Mouse (Mus musculus): ENCODE measurements around the gene Rgl3.

The Rgl3 gene

GRCm38 (mm10) chr9:21989230-21990110 is at the start of gene Rgl3:
Gene Rgl3, minus strand, starts transcription at chr9:21989446.
- DNase-seq (ENCODE audit: low spot score) = no peak

- no peak for DNase-seq (ENCODE audit: low spot score)
Observed at GRCm38 (mm10) chr9:22037826-22038225, 48.6 kb upstream of the Rgl3 start.

GRCm38 (mm10) chr9:22035300-22036044 is 46.2 kb upstream of the Rgl3 start:
- DNase-seq (ENCODE audit: low spot score) = no peak

GRCm38 (mm10) chr9:22030386-22030785 is 41.1 kb upstream of the Rgl3 start:
- no peak for DNase-seq (ENCODE audit: low spot score)

GRCm38 (mm10) chr9:22028467-22028866 is 39.2 kb upstream of the Rgl3 start:
- no peak for DNase-seq (ENCODE audit: low spot score)

- DNase-seq (ENCODE audit: low spot score) = peak; percentile 71
Observed at GRCm38 (mm10) chr9:22024592-22024991, 35.3 kb upstream of the Rgl3 start.

- no peak for DNase-seq (ENCODE audit: low spot score)
Observed at GRCm38 (mm10) chr9:22017208-22017825, 28.1 kb upstream of the Rgl3 start.

GRCm38 (mm10) chr9:22016245-22016644 is 27.0 kb upstream of the Rgl3 start:
- no peak for DNase-seq (ENCODE audit: low spot score)

GRCm38 (mm10) chr9:22012731-22013130 is 23.5 kb upstream of the Rgl3 start:
- DNase-seq (ENCODE audit: low spot score) = no peak

GRCm38 (mm10) chr9:22011055-22011454 is 21.8 kb upstream of the Rgl3 start:
- DNase-seq (ENCODE audit: low spot score) = no peak

GRCm38 (mm10) chr9:22004546-22004945 is 15.3 kb upstream of the Rgl3 start:
- DNase-seq (ENCODE audit: low spot score) = no peak

GRCm38 (mm10) chr9:22003163-22003554 is 13.9 kb upstream of the Rgl3 start:
- peak; percentile 61 for DNase-seq (ENCODE audit: low spot score)

- peak; percentile 100 for DNase-seq (ENCODE audit: low spot score)
Observed at GRCm38 (mm10) chr9:22002194-22003162, 13.2 kb upstream of the Rgl3 start, which contains the start of the genes Ccdc151 and Prkcsh. Gene Ccdc151, minus strand, starts transcription at chr9:22002634. Gene Prkcsh, plus strand, starts transcription at chr9:22002806.

- DNase-seq (ENCODE audit: low spot score) = no peak
Observed at GRCm38 (mm10) chr9:22001633-22002032, 12.4 kb upstream of the Rgl3 start.

GRCm38 (mm10) chr9:22000296-22000695 is 11.1 kb upstream of the Rgl3 start:
- no peak for DNase-seq (ENCODE audit: low spot score)

- no peak for DNase-seq (ENCODE audit: low spot score)
Observed at GRCm38 (mm10) chr9:21996178-21996867, 7.1 kb upstream of the Rgl3 start.

GRCm38 (mm10) chr9:21992227-21992626 is 3.0 kb upstream of the Rgl3 start:
- no peak for DNase-seq (ENCODE audit: low spot score)

GRCm38 (mm10) chr9:21988421-21989101 is 685 bp downstream of the Rgl3 start:
- DNase-seq (ENCODE audit: low spot score) = no peak

GRCm38 (mm10) chr9:21987592-21988342 is 1.5 kb downstream of the Rgl3 start:
- no peak for DNase-seq (ENCODE audit: low spot score)

Measured in layer of hippocampus, adult 11-12 months (tissue).